Mouse (Mus musculus) CH12.LX (cell line): ENCODE results near the gene Klk1b5.

Experiments
- CHD1 ChIP-seq: IDR thresholded peaks from 2 replicates; pipeline ENCODE4 v1.6.1; 2012; ENCODE audit warnings: low read depth, low read length, improper control_type of control experiment, inconsistent platforms
- CTCF ChIP-seq, 2 experiments: IDR thresholded peaks in 1 of 2; conservative IDR thresholded peaks in 1 of 2; 2 replicates each; pipeline ENCODE4 v1.5.1; 2011 to 2012; ENCODE audit warnings: low read depth in 2 of 2, low read length in 2 of 2, improper control_type of control experiment in 1 of 2, inconsistent platforms in 1 of 2, mild to moderate bottlenecking in 1 of 2, moderate library complexity in 1 of 2
- EP300 ChIP-seq: IDR thresholded peaks from 2 replicates; pipeline ENCODE4 v1.6.1; 2011; ENCODE audit warnings: low read length, improper control_type of control experiment
- JUN ChIP-seq: IDR thresholded peaks from 2 replicates; pipeline ENCODE4 v1.6.1; 2011; ENCODE audit warnings: low read depth, mild to moderate bottlenecking, low read length, improper control_type of control experiment, moderate library complexity; ENCODE audit not compliant: insufficient read depth
- JUND ChIP-seq: conservative IDR thresholded peaks from 2 replicates; pipeline ENCODE4 v1.6.1; 2011; ENCODE audit warnings: low read depth, low read length, improper control_type of control experiment
- KAT2A ChIP-seq: IDR thresholded peaks from 2 replicates; pipeline ENCODE4 v1.6.1; 2012; ENCODE audit warnings: low read length, improper control_type of control experiment, inconsistent platforms; ENCODE audit not compliant: insufficient replicate concordance
- MAX ChIP-seq: IDR thresholded peaks from 2 replicates; pipeline ENCODE4 v1.6.1; 2011; ENCODE audit warnings: low read length, improper control_type of control experiment
- MAZ ChIP-seq: IDR thresholded peaks from 2 replicates; pipeline ENCODE4 v1.6.1; 2012; ENCODE audit warnings: low read depth, mild to moderate bottlenecking, inconsistent platforms, low read length, improper control_type of control experiment, moderate library complexity
- MYC ChIP-seq: IDR thresholded peaks from 2 replicates; pipeline ENCODE4 v1.6.1; 2011; ENCODE audit warnings: low read depth, mild to moderate bottlenecking, improper control_type of control experiment, low read length
- NRF1 ChIP-seq: IDR thresholded peaks from 2 replicates; pipeline ENCODE4 v1.6.1; 2014; ENCODE audit warnings: low read depth, mild to moderate bottlenecking, inconsistent platforms, low read length, improper control_type of control experiment, moderate library complexity
- POLR2A ChIP-seq: IDR thresholded peaks from 2 replicates; pipeline ENCODE4 v1.6.1; 2011; ENCODE audit warnings: low read depth, mild to moderate bottlenecking, improper control_type of control experiment, low read length
- USF2 ChIP-seq: conservative IDR thresholded peaks from 2 replicates; pipeline ENCODE4 v1.6.1; 2011; ENCODE audit warnings: low read depth, low read length, improper control_type of control experiment
- ZMIZ1 ChIP-seq: IDR thresholded peaks from 2 replicates; pipeline ENCODE4 v1.6.1; 2012; ENCODE audit warnings: low read depth, mild to moderate bottlenecking, inconsistent platforms, low read length, improper control_type of control experiment
- ZNF384 ChIP-seq: IDR thresholded peaks from 2 replicates; pipeline ENCODE4 v1.6.1; 2012; ENCODE audit warnings: low read depth, low read length, improper control_type of control experiment, inconsistent platforms

DNA sequence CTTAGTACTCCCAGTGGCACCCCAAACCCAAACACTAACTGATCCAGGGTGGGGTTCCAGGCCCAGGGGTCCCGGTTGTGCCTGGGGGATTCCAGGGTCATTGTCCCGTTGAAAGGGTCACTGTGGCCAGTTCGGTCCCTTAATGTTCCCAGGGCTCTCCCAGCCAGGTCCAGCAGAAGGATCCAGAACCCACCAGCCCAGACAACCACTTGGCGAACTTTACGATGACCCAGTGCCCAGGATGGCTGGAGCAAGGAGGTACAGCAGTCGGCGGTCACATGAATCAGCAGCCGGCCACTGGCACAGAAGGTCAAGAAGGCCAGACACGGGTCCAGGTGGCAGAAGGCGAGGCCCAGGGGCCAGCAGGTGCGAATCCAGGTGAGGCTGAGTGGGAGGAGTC, 52.4 kb downstream of the Klk1b5 start:
- TF ChIP-seq USF2 (no peak), CTCF (conservative IDR thresholded peaks at IDR 0.05 in 1 of 2, IDR thresholded peaks at IDR 0.05 in 1 of 2; ENCODE audit: low read depth in 2 of 2, low read length in 2 of 2) (no peak), ZMIZ1 (no peak), JUND (no peak), JUN (no peak), MAZ (no peak), EP300 (no peak), MAX (no peak), NRF1 (no peak), MYC (no peak), CHD1 (no peak), POLR2A (no peak), ZNF384 (no peak), KAT2A (no peak)
